Mouse (Mus musculus) hindbrain, embryonic 10.5 days (tissue): ENCODE results near the gene Slc32a1. TPM values are rescaled to one million over a fixed set of nuclear protein-coding genes. Genes with fewer than 3 reads are reported as not detected.

Experiments used
- DNase-seq: peaks from one replicate; pipeline ENCODE4 v3.0.0-alpha.2; 2017; ENCODE audit warnings: low spot score
- H3K27ac ChIP-seq: fragments of 300-500 bp; sonication (generic); 2 replicates; pipeline ENCODE4 v1.5.1; 2016; ENCODE audit warnings: mild to moderate bottlenecking, moderate library complexity
- H3K27me3 ChIP-seq: fragments of 300-500 bp; sonication (generic); 2 replicates; pipeline ENCODE4 v1.6.1; 2016; ENCODE audit warnings: mild to moderate bottlenecking; ENCODE audit not compliant: poor library complexity, insufficient read depth, severe bottlenecking
- H3K36me3 ChIP-seq: fragments of 300-500 bp; sonication (generic); 2 replicates; pipeline ENCODE4 v1.6.1; 2016; ENCODE audit warnings: mild to moderate bottlenecking, moderate library complexity
- H3K4me1 ChIP-seq: fragments of 300-500 bp; sonication (generic); replicated peaks from 2 replicates; pipeline ENCODE4 v1.6.1; 2016; ENCODE audit warnings: mild to moderate bottlenecking
- H3K4me3 ChIP-seq: fragments of 300-500 bp; sonication (generic); 2 replicates; pipeline ENCODE4 v1.5.1; 2016; ENCODE audit warnings: mild to moderate bottlenecking, moderate library complexity
- H3K9me3 ChIP-seq: fragments of 300-500 bp; sonication (generic); 2 replicates; pipeline ENCODE4 v1.6.1; 2016; ENCODE audit warnings: mild to moderate bottlenecking, moderate library complexity
- WGBS: fragments of 180-500 bp; shearing (Covaris S2); methylation state at CpG from one replicate; pipeline ENCODE4 v1.1.7; 2016; 5-methylcytosine and 5-hydroxymethylcytosine counted together
- microRNA counts: library from miRNA; unstranded; fragments of <30 nt; microRNA quantifications from one replicate; lab custom pipeline; 2017
- polyA plus RNA-seq: library from polyadenylated mRNA; unstranded; fragments of >200 nt; fragmentation: Nextera tagmentation; extraction: Ambion mirVana; gene quantifications from 2 replicates; pipeline ENCODE4 v1.2.1, GENCODE M21; 2016

Slc32a1 gene
- polyA plus RNA-seq, 1 experiment from 2014 or later: 1.4 TPM

GRCm38 (mm10) chr2:158651159-158651908 is 40.8 kb downstream of the Slc32a1 start:
- no peaks in the 10 kb centered on the region for H3K9me3 ChIP-seq
- H3K27me3 ChIP-seq: no peaks in the 10 kb centered on the region
- H3K27ac ChIP-seq: no peak overlapping the region
- H3K4me1 ChIP-seq: peaks cover 9% of the 10 kb centered on the region
- no peak overlapping the region for H3K4me3 ChIP-seq
- H3K36me3 ChIP-seq: no peaks in the 10 kb centered on the region
- WGBS: 58% methylated on average over 7 of the region's 7 CpGs
- no peak for DNase-seq

- WGBS: 8% methylated on average over 4 of the region's 4 CpGs
- H3K27ac ChIP-seq: no peak overlapping the region
- DNase-seq: peak; percentile 77
- H3K9me3 ChIP-seq: no peaks in the 10 kb centered on the region
- no peaks in the 10 kb centered on the region for H3K36me3 ChIP-seq
- H3K4me3 ChIP-seq: no peak overlapping the region
- no peaks in the 10 kb centered on the region for H3K27me3 ChIP-seq
- H3K4me1 ChIP-seq: peaks cover 9% of the 10 kb centered on the region
These were observed 42.4 kb downstream of the Slc32a1 start for GRCm38 (mm10) chr2:158652985-158653384.

GRCm38 (mm10) chr2:158654717-158655116 is 44.1 kb downstream of the Slc32a1 start:
- no peak for DNase-seq
- Histone ChIP-seq H3K4me3 (no peak overlapping the region), H3K27ac (no peak overlapping the region), H3K27me3 (no peaks in the 10 kb centered on the region), H3K9me3 (no peaks in the 10 kb centered on the region), H3K36me3 (no peaks in the 10 kb centered on the region), H3K4me1 (peaks cover 9% of the 10 kb centered on the region)
- 82% methylated on average over 9 of the region's 9 CpGs for WGBS

GRCm38 (mm10) chr2:158655806-158656205 is 45.2 kb downstream of the Slc32a1 start:
- Histone ChIP-seq H3K9me3 (no peaks in the 10 kb centered on the region), H3K27ac (no peak overlapping the region), H3K36me3 (no peaks in the 10 kb centered on the region), H3K4me3 (no peak overlapping the region), H3K4me1 (peaks cover 9% of the 10 kb centered on the region), H3K27me3 (no peaks in the 10 kb centered on the region)
- 80% methylated on average over 4 of the region's 4 CpGs for WGBS
- no peak for DNase-seq

- no peaks in the 10 kb centered on the region for H3K4me1 ChIP-seq
- H3K27me3 ChIP-seq: no peaks in the 10 kb centered on the region
- H3K4me3 ChIP-seq: no peak overlapping the region
- no peaks in the 10 kb centered on the region for H3K36me3 ChIP-seq
- DNase-seq: no peak
- WGBS: 67% methylated on average over 6 of the region's 6 CpGs
- H3K9me3 ChIP-seq: no peaks in the 10 kb centered on the region
- H3K27ac ChIP-seq: no peak overlapping the region
These were observed 48.3 kb downstream of the Slc32a1 start for GRCm38 (mm10) chr2:158658822-158659221.

- Histone ChIP-seq H3K4me3 (no peak overlapping the region), H3K9me3 (no peaks in the 10 kb centered on the region), H3K4me1 (no peaks in the 10 kb centered on the region), H3K36me3 (no peaks in the 10 kb centered on the region), H3K27ac (no peak overlapping the region), H3K27me3 (no peaks in the 10 kb centered on the region)
- 79% methylated on average over 3 of the region's 3 CpGs for WGBS
- DNase-seq: no peak
These were observed 48.8 kb downstream of the Slc32a1 start for GRCm38 (mm10) chr2:158659346-158659745.

GRCm38 (mm10) chr2:158665098-158665497 is 54.5 kb downstream of the Slc32a1 start, which contains the start of gene Ppp1r16b:
TSS of gene Ppp1r16b (plus strand) at chr2:158665398.
- 83% methylated on average over 4 of the region's 4 CpGs for WGBS
- Histone ChIP-seq H3K4me3 (no peak within 1 kb of the TSS), H3K27ac (peak within 1 kb of the TSS; percentile 82), H3K27me3 (peaks cover 52% of the 10 kb centered on the region), H3K9me3 (no peaks in the 10 kb centered on the region), H3K36me3 (no peaks in the 10 kb centered on the region), H3K4me1 (peaks cover 51% of the 10 kb centered on the region)
- DNase-seq: no peak

MicroRNAs within 50 kb of the gene (microRNA counts, 519-probe panel; counts per million panel counts)
- microRNA mmu-miR-3474 (lab: Ali Mortazavi, UCI): 1,255 counts per million, percentile 77 among the panel's probes with 10 or more counts

Other genes with a start within 250 kb of the Slc32a1 start
- 41.0 and 88.9 TPM in 2 replicates for gene Snhg11, start 235.1 kb upstream of the Slc32a1 start, polyA plus RNA-seq
- 12.8 and 12.9 TPM in 2 replicates for gene Ralgapb, start 200.9 kb upstream of the Slc32a1 start, polyA plus RNA-seq
- not detected in 2 replicates for gene Adig, start 108.2 kb upstream of the Slc32a1 start, polyA plus RNA-seq
- 0.27 TPM in 1 of 2 replicates, not detected in the other for gene Arhgap40, start 98.0 kb upstream of the Slc32a1 start, polyA plus RNA-seq
- gene Actr5, start 14.1 kb downstream of the Slc32a1 start, polyA plus RNA-seq: 14.7 and 16.4 TPM in 2 replicates
- gene Ppp1r16b, start 54.6 kb downstream of the Slc32a1 start, polyA plus RNA-seq: 3.0 and 3.5 TPM in 2 replicates
- gene Fam83d, start 157.3 kb downstream of the Slc32a1 start, polyA plus RNA-seq: 46.8 and 48.8 TPM in 2 replicates
- gene Dhx35, start 184.0 kb downstream of the Slc32a1 start, polyA plus RNA-seq: 16.4 and 17.9 TPM in 2 replicates